ENCODE assay signal across 25 mouse cellular contexts in the genomic region with DNA sequence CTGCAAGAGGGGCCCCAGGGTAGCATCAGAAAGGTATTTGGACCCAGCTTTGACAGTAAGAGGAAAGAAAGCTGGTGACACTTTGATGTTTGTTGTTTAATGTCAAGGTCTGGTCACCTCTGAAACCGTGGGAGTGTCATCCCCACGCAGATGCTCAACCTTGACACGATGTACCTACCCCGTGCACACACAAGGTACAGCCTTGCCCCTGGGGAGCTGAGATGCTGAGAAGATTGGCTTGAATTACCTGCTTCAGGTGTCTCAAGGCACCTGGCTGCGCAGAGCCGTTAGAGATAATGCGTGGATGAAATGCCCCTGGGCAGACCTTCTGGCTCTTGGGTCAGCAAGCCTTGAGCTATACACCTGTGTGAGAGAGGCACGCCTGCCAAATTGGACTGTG.
"Had no signal": no experiment of that assay in that cellular context is flagged by ENCODE, and none has a peak within 500 bp of the region (broad histone marks: within the 10 kb centered on the region; RNA-seq: fewer than 3 reads in every experiment).

No protein-coding gene starts in this region.

- H3K27me3 ChIP-seq: embryonic facial prominence, embryonic 12.5 days; embryonic facial prominence, embryonic 13.5 days; embryonic facial prominence, embryonic 15.5 days; forebrain, embryonic 12.5 days; forebrain, embryonic 13.5 days; forebrain, embryonic 15.5 days had no signal

- H3K4me2 ChIP-seq: embryonic facial prominence, embryonic 12.5 days; embryonic facial prominence, embryonic 13.5 days; embryonic facial prominence, embryonic 15.5 days; forebrain, embryonic 12.5 days; forebrain, embryonic 13.5 days; forebrain, embryonic 15.5 days had no signal

- H3K9ac ChIP-seq: embryonic facial prominence, embryonic 12.5 days; embryonic facial prominence, embryonic 13.5 days; embryonic facial prominence, embryonic 15.5 days; forebrain, embryonic 12.5 days; forebrain, embryonic 13.5 days; forebrain, embryonic 15.5 days; forebrain, postnatal 0 days had no signal

- H3K27ac ChIP-seq: embryonic facial prominence, embryonic 12.5 days; embryonic facial prominence, embryonic 13.5 days; embryonic facial prominence, embryonic 15.5 days; forebrain, embryonic 10.5 days; forebrain, embryonic 12.5 days; forebrain, embryonic 13.5 days; forebrain, embryonic 15.5 days; gastrocnemius, adult 2 months; heart, adult 2 months had no signal

- ATAC-seq: forebrain, embryonic 13.5 days; forebrain, embryonic 14.5 days; forebrain, embryonic 15.5 days; forebrain, embryonic 16.5 days; forebrain, postnatal 0 days had no signal

- H3K4me3 ChIP-seq: embryonic facial prominence, embryonic 10.5 days; embryonic facial prominence, embryonic 12.5 days; embryonic facial prominence, embryonic 13.5 days; embryonic facial prominence, embryonic 15.5 days; erythroblast, embryonic 14.5 days; forebrain, embryonic 10.5 days; forebrain, embryonic 12.5 days; forebrain, embryonic 13.5 days; forebrain, embryonic 15.5 days; gastrocnemius, adult 2 months; heart, adult 2 months had no signal

- H3K9me3 ChIP-seq: embryonic facial prominence, embryonic 10.5 days; embryonic facial prominence, embryonic 12.5 days; embryonic facial prominence, embryonic 13.5 days; embryonic facial prominence, embryonic 15.5 days; forebrain, embryonic 10.5 days; forebrain, embryonic 12.5 days; forebrain, embryonic 13.5 days; forebrain, embryonic 15.5 days had no signal

- H3K36me3 ChIP-seq: embryonic facial prominence, embryonic 12.5 days; embryonic facial prominence, embryonic 15.5 days; forebrain, embryonic 15.5 days had no signal

- DNase-seq: cerebellum, adult 9-10 months; cerebellum, adult 9-11 months; cerebellum, postnatal 14 days; cerebellum, postnatal 25 days; cerebellum, postnatal 36 days; embryo, embryonic 11 days; forebrain, postnatal 0 days; gastrocnemius, adult 2 months; gastrocnemius, postnatal 10 days; gastrocnemius, postnatal 14 days; gastrocnemius, postnatal 25 days; gastrocnemius, postnatal 36 days; heart, adult 18-20 months; heart, adult 2 months had no signal
